Mouse (Mus musculus): ENCODE results near the gene Tubd1.

The Tubd1 gene

DNA sequence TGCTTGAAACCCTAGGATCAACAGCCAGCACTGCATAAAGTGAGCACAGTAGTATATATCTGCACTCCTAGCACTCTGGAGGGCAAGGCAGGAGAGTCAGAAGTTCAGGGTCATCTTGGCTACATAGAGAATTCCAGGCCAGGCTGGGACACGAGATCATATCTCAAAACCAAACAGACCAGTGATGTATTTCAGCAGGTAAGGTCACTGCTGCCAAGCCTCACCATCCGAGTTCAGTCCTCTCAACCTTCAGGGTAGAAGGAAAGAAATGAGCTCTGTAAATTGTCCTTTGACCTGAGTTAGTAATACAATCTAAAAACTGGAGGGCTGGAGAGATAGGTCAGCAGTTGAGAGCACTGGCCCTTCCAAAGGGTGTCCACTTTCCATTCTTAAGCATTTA is 29.6 kb downstream of the Tubd1 start:
- Histone ChIP-seq H3K27me3 (ENCODE audit: control insufficient read depth, insufficient read depth, low read length, poor library complexity, severe bottlenecking) (no peaks in the 10 kb centered on the region), H3K36me3 (ENCODE audit: control insufficient read depth, insufficient read depth, low read length, poor library complexity, severe bottlenecking) (no peaks in the 10 kb centered on the region; the same call in 1 of the 2 replicates)
- no peak for DNase-seq (ENCODE audit: low read depth, low spot score)

- Histone ChIP-seq H3K27me3 (ENCODE audit: control insufficient read depth, insufficient read depth, low read length, poor library complexity, severe bottlenecking) (no peaks in the 10 kb centered on the region), H3K36me3 (ENCODE audit: control insufficient read depth, insufficient read depth, low read length, poor library complexity, severe bottlenecking) (no peaks in the 10 kb centered on the region; the same call in 1 of the 2 replicates)
- no peak for DNase-seq (ENCODE audit: low read depth, low spot score)
These were observed 31.0 kb downstream of the Tubd1 start for GRCm38 (mm10) chr11:86575632-86576378.

GRCm38 (mm10) chr11:86577231-86577630 is 32.4 kb downstream of the Tubd1 start:
- Histone ChIP-seq H3K36me3 (ENCODE audit: control insufficient read depth, insufficient read depth, low read length, poor library complexity, severe bottlenecking) (no peaks in the 10 kb centered on the region), H3K27me3 (ENCODE audit: control insufficient read depth, insufficient read depth, low read length, poor library complexity, severe bottlenecking) (no peaks in the 10 kb centered on the region)
- DNase-seq (ENCODE audit: low read depth, low spot score): no peak

GRCm38 (mm10) chr11:86578106-86578808 is 33.5 kb downstream of the Tubd1 start:
- Histone ChIP-seq H3K36me3 (ENCODE audit: control insufficient read depth, insufficient read depth, low read length, poor library complexity, severe bottlenecking) (no peaks in the 10 kb centered on the region), H3K27me3 (ENCODE audit: control insufficient read depth, insufficient read depth, low read length, poor library complexity, severe bottlenecking) (no peaks in the 10 kb centered on the region)
- DNase-seq (ENCODE audit: low read depth, low spot score): no peak

DNA sequence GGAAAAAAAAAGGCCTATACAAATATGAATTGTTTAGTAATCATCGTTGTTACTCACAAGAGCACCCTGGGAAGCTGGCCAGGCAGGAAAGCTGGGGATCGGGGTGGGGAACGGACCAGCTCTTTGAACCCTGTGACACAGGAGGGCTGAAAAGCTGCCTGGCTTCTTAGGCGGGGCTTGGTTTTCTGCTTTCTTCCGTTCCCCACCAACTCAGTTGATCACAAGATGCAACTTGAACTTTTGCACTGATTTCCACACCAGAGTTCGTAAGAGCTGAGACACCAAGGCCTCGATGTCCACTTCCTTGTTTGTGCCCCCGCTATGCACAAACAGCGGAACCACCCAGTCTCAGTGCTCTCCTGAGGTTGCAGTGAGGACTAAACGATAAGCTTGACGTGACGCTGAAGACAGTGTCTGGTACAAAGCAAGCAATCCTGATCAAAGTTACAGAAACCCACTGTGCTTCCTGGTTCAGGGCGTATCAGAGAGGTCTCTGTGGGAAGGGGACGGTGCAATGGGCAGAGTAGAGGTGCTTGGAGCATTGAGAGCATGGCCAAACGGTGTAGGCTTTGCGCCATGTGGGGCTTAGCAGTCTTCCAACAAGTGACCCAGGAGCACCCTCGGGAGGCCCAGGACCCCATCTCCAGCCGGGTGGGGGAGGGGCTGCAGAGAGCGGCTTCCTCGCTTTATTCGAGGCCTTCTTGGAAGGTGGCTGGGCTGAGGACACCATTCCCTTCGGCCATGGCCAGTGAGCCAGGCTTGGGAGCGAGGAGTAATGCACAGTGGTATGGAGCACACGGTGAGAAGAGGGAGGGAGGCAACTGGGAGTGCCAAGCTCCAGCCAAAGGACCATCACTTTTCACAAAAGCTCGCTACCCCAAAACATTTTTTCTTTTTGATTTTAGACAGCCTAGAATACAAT is 34.3 kb downstream of the Tubd1 start:
- Histone ChIP-seq H3K36me3 (ENCODE audit: control insufficient read depth, insufficient read depth, low read length, poor library complexity, severe bottlenecking) (no peaks in the 10 kb centered on the region), H3K27me3 (ENCODE audit: control insufficient read depth, insufficient read depth, low read length, poor library complexity, severe bottlenecking) (no peaks in the 10 kb centered on the region)
- DNase-seq (ENCODE audit: low read depth, low spot score): no peak

DNA sequence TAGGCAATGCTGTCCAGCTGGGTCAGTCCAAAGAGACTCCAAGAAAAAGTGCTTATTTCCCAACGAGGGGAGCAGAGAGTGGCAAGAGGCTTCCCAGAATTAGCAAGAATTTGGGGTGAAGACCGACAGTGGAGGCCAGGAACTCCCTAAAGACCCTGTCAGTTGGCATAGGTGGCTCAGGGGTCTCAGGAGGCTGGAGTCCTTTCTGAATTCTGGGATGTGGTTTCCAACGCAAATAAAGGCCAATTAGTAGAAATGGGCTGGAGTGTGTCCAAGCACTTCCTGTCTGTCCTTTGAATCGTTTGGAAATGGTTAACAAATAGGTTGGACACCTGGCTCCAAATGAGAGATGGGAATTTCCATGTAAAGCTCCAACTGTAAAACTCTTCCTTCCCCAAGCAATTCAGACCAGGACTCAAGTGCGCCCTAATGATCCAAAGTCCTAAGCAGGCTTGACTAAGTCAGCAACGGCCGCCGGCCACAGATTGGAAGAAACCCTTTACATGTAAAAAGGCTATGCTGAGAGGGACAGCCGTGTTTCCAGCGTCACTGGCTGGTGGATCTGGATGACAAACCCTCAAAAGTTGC is 35.0 kb downstream of the Tubd1 start:
- no peak for DNase-seq (ENCODE audit: low read depth, low spot score)
- Histone ChIP-seq H3K27me3 (ENCODE audit: control insufficient read depth, insufficient read depth, low read length, poor library complexity, severe bottlenecking) (no peaks in the 10 kb centered on the region), H3K36me3 (ENCODE audit: control insufficient read depth, insufficient read depth, low read length, poor library complexity, severe bottlenecking) (no peaks in the 10 kb centered on the region)

DNA sequence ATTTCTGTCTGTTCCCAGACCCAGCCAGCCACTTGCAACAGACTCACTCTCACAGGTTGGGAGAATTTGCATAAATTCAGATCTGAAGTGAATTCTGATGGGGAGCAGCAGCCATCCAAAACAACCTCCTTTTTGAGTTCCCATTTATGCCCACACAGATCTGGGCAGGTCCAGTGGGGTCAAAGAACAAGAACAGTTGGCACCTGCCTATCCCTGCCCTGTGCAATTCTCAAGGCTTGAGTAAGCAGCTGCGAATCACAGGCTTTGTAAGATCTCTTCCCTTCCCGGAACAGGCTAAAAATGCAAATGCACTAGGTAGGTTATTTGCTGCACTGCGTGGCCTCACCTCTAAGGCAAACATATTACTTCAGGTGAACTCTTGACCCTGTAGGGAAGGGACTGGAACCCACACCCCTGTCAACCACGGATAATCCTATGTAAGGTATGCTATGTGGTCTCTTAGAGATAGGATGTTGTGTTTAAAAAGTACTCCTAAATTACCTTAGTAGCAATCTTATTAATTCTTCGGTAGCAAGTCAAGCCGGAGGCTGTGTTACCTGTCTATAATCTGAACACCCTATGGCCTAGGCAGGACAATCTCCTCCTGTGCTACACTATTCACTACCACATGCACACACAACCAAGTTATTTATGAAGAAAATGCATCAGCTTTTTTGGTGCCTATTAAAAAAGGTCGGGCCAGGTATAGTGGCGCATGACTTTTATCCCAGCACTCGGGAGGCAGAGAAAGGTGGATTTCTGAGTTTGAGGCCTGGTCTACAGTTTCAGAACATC is 35.7 kb downstream of the Tubd1 start:
- DNase-seq (ENCODE audit: low read depth, low spot score): peak; percentile 47
- no peaks in the 10 kb centered on the region for H3K36me3 ChIP-seq (ENCODE audit: control insufficient read depth, insufficient read depth, low read length, poor library complexity, severe bottlenecking)
- no peaks in the 10 kb centered on the region for H3K27me3 ChIP-seq (ENCODE audit: control insufficient read depth, insufficient read depth, low read length, poor library complexity, severe bottlenecking)

DNA sequence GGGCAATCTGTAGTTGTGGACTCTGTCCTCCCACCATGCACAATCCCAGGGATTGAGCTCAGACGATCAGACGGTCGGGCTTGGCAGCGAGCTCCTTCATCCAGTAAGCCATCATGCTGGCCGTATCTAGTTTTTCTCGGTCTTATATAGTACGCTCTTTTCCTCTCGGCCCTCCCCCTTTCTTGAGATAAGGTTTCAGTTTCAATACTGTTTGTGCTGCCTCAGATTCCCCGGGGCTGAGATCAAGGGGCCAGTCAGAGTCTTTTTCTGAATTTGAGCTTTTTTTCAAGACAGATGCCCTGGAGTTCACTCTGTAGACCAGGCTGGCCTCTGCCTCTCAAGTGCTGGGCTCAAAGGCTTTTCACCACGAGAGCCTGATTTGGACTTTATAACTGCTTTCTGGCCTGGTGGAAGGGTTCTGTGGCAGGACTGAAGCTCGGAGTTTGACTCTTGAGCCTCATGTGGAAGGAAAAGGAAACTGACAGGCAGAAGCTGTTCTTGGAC is 36.5 kb downstream of the Tubd1 start:
- no peaks in the 10 kb centered on the region for H3K36me3 ChIP-seq (ENCODE audit: control insufficient read depth, insufficient read depth, low read length, poor library complexity, severe bottlenecking)
- H3K27me3 ChIP-seq (ENCODE audit: control insufficient read depth, insufficient read depth, low read length, poor library complexity, severe bottlenecking): no peaks in the 10 kb centered on the region
- DNase-seq (ENCODE audit: low read depth, low spot score): peak; percentile 79

DNA sequence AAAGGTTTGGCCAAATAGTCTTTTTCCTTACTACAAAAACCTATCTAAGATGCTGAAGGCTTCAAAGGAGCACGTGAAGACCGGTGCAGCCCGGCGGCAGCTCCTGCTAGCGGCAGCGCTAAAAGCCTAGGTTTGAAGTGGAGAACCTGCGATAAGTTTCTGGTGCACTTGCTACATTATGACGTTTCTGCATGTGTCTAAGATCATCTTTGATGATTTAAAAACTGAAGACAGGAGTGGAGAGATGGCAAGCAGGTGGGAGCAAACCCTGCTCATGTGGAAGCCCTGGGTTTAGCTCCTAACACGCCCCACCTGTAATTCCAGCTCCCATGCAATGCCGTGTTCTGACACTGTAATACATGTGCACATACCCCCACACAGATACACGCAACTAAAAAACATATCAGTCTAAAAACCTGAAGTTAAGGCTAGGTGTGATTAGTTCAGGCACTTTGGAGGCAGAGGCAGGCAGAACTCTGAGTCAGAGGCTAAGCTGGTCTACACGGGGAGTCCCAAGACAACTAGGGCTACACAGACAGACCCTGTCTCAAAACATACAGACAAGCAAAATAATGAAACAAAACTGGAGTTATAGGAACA is 37.3 kb downstream of the Tubd1 start:
- no peak for DNase-seq (ENCODE audit: low read depth, low spot score)
- H3K27me3 ChIP-seq (ENCODE audit: control insufficient read depth, insufficient read depth, low read length, poor library complexity, severe bottlenecking): no peaks in the 10 kb centered on the region

GRCm38 (mm10) chr11:86582543-86583260 is 37.9 kb downstream of the Tubd1 start:
- Histone ChIP-seq H3K36me3 (ENCODE audit: control insufficient read depth, insufficient read depth, low read length, poor library complexity, severe bottlenecking) (no peaks in the 10 kb centered on the region), H3K27me3 (ENCODE audit: control insufficient read depth, insufficient read depth, low read length, poor library complexity, severe bottlenecking) (no peaks in the 10 kb centered on the region)
- no peak for DNase-seq (ENCODE audit: low read depth, low spot score)

More for the DNA sequence above, 37.3 kb downstream of the Tubd1 start:
- H3K36me3 ChIP-seq (ENCODE audit: control insufficient read depth, insufficient read depth, low read length, poor library complexity, severe bottlenecking): no peaks in the 10 kb centered on the region

- Histone ChIP-seq H3K36me3 (ENCODE audit: control insufficient read depth, insufficient read depth, low read length, poor library complexity, severe bottlenecking) (no peaks in the 10 kb centered on the region), H3K27me3 (ENCODE audit: control insufficient read depth, insufficient read depth, low read length, poor library complexity, severe bottlenecking) (no peaks in the 10 kb centered on the region)
- DNase-seq (ENCODE audit: low read depth, low spot score): no peak
These were observed 38.6 kb downstream of the Tubd1 start for GRCm38 (mm10) chr11:86583313-86583825.

DNA sequence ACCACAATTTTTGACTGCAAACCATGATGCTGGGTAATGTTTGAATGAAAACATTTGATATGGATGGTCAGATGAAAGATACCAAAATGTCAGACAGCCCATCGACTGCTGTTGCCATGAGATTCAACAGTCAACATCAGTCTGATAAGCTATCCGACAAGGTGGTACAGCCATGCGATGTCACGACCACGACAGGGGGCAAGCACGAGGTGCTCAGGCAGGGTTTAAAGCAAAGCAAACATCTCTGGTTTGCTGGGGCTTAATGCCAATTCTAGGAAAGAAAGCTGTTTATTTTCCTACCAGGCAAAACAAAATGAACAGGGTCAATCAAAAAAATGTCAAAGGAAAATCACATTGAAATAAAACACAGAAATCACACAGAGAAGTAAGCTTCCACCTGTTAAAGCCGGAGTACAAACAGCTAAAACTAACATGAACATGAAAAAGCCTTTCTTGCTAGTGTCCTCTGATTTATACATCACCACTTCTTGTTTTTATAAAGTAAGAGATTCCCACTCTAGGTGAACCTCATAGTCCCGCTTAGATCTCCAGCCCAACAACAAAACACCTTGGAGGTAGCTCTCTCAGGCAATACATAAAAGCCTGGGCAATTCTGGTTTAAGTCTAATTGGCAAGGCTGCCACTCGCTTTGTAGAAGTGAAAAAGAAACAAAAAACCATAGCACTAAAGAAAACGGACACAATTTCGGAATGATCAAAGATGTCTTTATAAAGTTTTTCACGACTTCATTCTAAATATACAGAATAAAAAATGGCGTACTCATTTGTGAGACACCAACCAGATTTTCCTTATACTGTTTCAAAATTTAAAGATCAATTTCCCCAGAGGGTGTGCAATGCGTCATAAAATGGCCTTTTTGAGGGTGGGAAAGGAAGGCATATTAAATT is 39.5 kb downstream of the Tubd1 start:
- no peak for DNase-seq (ENCODE audit: low read depth, low spot score)
- Histone ChIP-seq H3K27me3 (ENCODE audit: control insufficient read depth, insufficient read depth, low read length, poor library complexity, severe bottlenecking) (no peaks in the 10 kb centered on the region), H3K36me3 (ENCODE audit: control insufficient read depth, insufficient read depth, low read length, poor library complexity, severe bottlenecking) (no peaks in the 10 kb centered on the region)

All from splenic B cell, adult 2 months (primary cell).